Mouse (Mus musculus): ENCODE measurements around the gene Crkl. TPM values are rescaled to one million over a fixed set of nuclear protein-coding genes. Genes with fewer than 3 reads are reported as not detected.

Gene Crkl
- polyA plus RNA-seq, 1 experiment from 2014 or later: 85.5 TPM

GRCm38 (mm10) chr16:17474761-17475160, 23.0 kb downstream of the Crkl start:
- Histone ChIP-seq H3K4me1 (ENCODE audit: control insufficient read depth, insufficient read depth, low read length) (no peaks in the 10 kb centered on the region), H3K27me3 (ENCODE audit: control insufficient read depth, insufficient read depth, low read length) (no peaks in the 10 kb centered on the region), H3K9me3 (ENCODE audit: control insufficient read depth, low read length) (no peaks in the 10 kb centered on the region), H3K36me3 (ENCODE audit: control insufficient read depth, insufficient read depth, low read length) (0 out of 2 replicates have a peak, but pooled peaks cover 2% of the 10 kb centered on the region), H3K4me2 (no peak overlapping the region), H3K27ac (ENCODE audit: low read depth, low read length) (no peak overlapping the region), H3K4me3 (ENCODE audit: low read depth, low read length) (no peak overlapping the region), H3K9ac (ENCODE audit: low read length) (no peak overlapping the region)
- WGBS: 94% methylated on average over 2 of the region's 2 CpGs
- DNase-seq (ENCODE audit: low spot score, missing footprints) (peak; percentile 17), ATAC-seq (ENCODE audit: low FRiP score) (no peak)

- no peaks in the 10 kb centered on the region for H3K4me1 ChIP-seq (ENCODE audit: control insufficient read depth, insufficient read depth, low read length)
- H3K9me3 ChIP-seq (ENCODE audit: control insufficient read depth, low read length): no peaks in the 10 kb centered on the region
- H3K9ac ChIP-seq (ENCODE audit: low read length): no peak overlapping the region
- no peak overlapping the region for H3K27ac ChIP-seq (ENCODE audit: low read depth, low read length)
- ATAC-seq (ENCODE audit: low FRiP score) (no peak), DNase-seq (ENCODE audit: low spot score, missing footprints) (peak; percentile 57)
- no peak overlapping the region for H3K4me2 ChIP-seq
- H3K36me3 ChIP-seq (ENCODE audit: control insufficient read depth, insufficient read depth, low read length): no peaks in the 10 kb centered on the region
- no peak overlapping the region for H3K4me3 ChIP-seq (ENCODE audit: low read depth, low read length)
- 97% methylated on average over 4 of the region's 4 CpGs for whole genome bisulfite sequencing
- H3K27me3 ChIP-seq (ENCODE audit: control insufficient read depth, insufficient read depth, low read length): no peaks in the 10 kb centered on the region
Measured at GRCm38 (mm10) chr16:17475326-17475725, 23.5 kb downstream of the Crkl start.

GRCm38 (mm10) chr16:17478331-17478943, 26.6 kb downstream of the Crkl start:
- H3K4me3 ChIP-seq (ENCODE audit: low read depth, low read length): no peak overlapping the region
- WGBS: 84% methylated on average over 4 of the region's 4 CpGs
- no peak overlapping the region for H3K27ac ChIP-seq (ENCODE audit: low read depth, low read length)
- peaks cover 1% of the 10 kb centered on the region; the same call in 1 of the 2 replicates for H3K36me3 ChIP-seq (ENCODE audit: control insufficient read depth, insufficient read depth, low read length)
- no peaks in the 10 kb centered on the region for H3K27me3 ChIP-seq (ENCODE audit: control insufficient read depth, insufficient read depth, low read length)
- no peaks in the 10 kb centered on the region for H3K9me3 ChIP-seq (ENCODE audit: control insufficient read depth, low read length)
- H3K4me1 ChIP-seq (ENCODE audit: control insufficient read depth, insufficient read depth, low read length): no peaks in the 10 kb centered on the region
- H3K9ac ChIP-seq (ENCODE audit: low read length): no peak overlapping the region
- peak; percentile 23 for DNase-seq (ENCODE audit: low spot score, missing footprints)
- no peak for ATAC-seq (ENCODE audit: low FRiP score)
- no peak overlapping the region for H3K4me2 ChIP-seq

- no peak overlapping the region for H3K27ac ChIP-seq (ENCODE audit: low read depth, low read length)
- H3K27me3 ChIP-seq (ENCODE audit: control insufficient read depth, insufficient read depth, low read length): no peaks in the 10 kb centered on the region
- no peaks in the 10 kb centered on the region for H3K4me1 ChIP-seq (ENCODE audit: control insufficient read depth, insufficient read depth, low read length)
- no peaks in the 10 kb centered on the region for H3K9me3 ChIP-seq (ENCODE audit: control insufficient read depth, low read length)
- DNase-seq (ENCODE audit: low spot score, missing footprints): no peak
- H3K36me3 ChIP-seq (ENCODE audit: control insufficient read depth, insufficient read depth, low read length): peaks cover 14% of the 10 kb centered on the region; the same call in 1 of the 2 replicates
- WGBS: 89% methylated on average over 2 of the region's 2 CpGs
- no peak for ATAC-seq (ENCODE audit: low FRiP score)
- H3K9ac ChIP-seq (ENCODE audit: low read length): no peak overlapping the region
- no peak overlapping the region for H3K4me3 ChIP-seq (ENCODE audit: low read depth, low read length)
- no peak overlapping the region for H3K4me2 ChIP-seq
Measured at GRCm38 (mm10) chr16:17481465-17481864, 29.7 kb downstream of the Crkl start.

- DNase-seq (ENCODE audit: low spot score, missing footprints) (no peak), ATAC-seq (ENCODE audit: low FRiP score) (no peak)
- Histone ChIP-seq H3K4me2 (no peak overlapping the region), H3K27ac (ENCODE audit: low read depth, low read length) (no peak overlapping the region), H3K9me3 (ENCODE audit: control insufficient read depth, low read length) (no peaks in the 10 kb centered on the region), H3K4me3 (ENCODE audit: low read depth, low read length) (no peak overlapping the region), H3K27me3 (ENCODE audit: control insufficient read depth, insufficient read depth, low read length) (peaks cover 11% of the 10 kb centered on the region; the same call in 1 of the 2 replicates), H3K9ac (ENCODE audit: low read length) (no peak overlapping the region), H3K36me3 (ENCODE audit: control insufficient read depth, insufficient read depth, low read length) (peaks cover 14% of the 10 kb centered on the region; the same call in 1 of the 2 replicates), H3K4me1 (ENCODE audit: control insufficient read depth, insufficient read depth, low read length) (peaks cover 11% of the 10 kb centered on the region)
- WGBS: 79% methylated on average over 3 of the region's 3 CpGs
Measured at GRCm38 (mm10) chr16:17486505-17486904, 34.7 kb downstream of the Crkl start.

- DNase-seq (ENCODE audit: low spot score, missing footprints): peak; percentile 85
- H3K9me3 ChIP-seq (ENCODE audit: control insufficient read depth, low read length): no peaks in the 10 kb centered on the region
- H3K4me3 ChIP-seq (ENCODE audit: low read depth, low read length): peak overlapping the region; percentile 38
- H3K27me3 ChIP-seq (ENCODE audit: control insufficient read depth, insufficient read depth, low read length): peaks cover 11% of the 10 kb centered on the region; the same call in 1 of the 2 replicates
- H3K27ac ChIP-seq (ENCODE audit: low read depth, low read length): no peak overlapping the region
- H3K36me3 ChIP-seq (ENCODE audit: control insufficient read depth, insufficient read depth, low read length): peaks cover 9% of the 10 kb centered on the region; the same call in 1 of the 2 replicates
- peaks cover 11% of the 10 kb centered on the region for H3K4me1 ChIP-seq (ENCODE audit: control insufficient read depth, insufficient read depth, low read length)
- ATAC-seq (ENCODE audit: low FRiP score): peak; percentile 45; the same call in 1 of the 2 replicates
- 50% methylated on average over 14 of the region's 14 CpGs for WGBS
- peak overlapping the region; percentile 83 for H3K4me2 ChIP-seq
- H3K9ac ChIP-seq (ENCODE audit: low read length): peak overlapping the region; percentile 53
Measured at GRCm38 (mm10) chr16:17488478-17489468, 37.0 kb downstream of the Crkl start.

- Histone ChIP-seq H3K27ac (ENCODE audit: low read depth, low read length) (no peak within 1 kb of the TSS), H3K4me1 (ENCODE audit: control insufficient read depth, insufficient read depth, low read length) (peaks cover 11% of the 10 kb centered on the region), H3K36me3 (ENCODE audit: control insufficient read depth, insufficient read depth, low read length) (peaks cover 2% of the 10 kb centered on the region; the same call in 1 of the 2 replicates), H3K4me3 (ENCODE audit: low read depth, low read length) (peak within 1 kb of the TSS; percentile 38), H3K9ac (ENCODE audit: low read length) (peak within 1 kb of the TSS; percentile 53), H3K27me3 (ENCODE audit: control insufficient read depth, insufficient read depth, low read length) (peaks cover 11% of the 10 kb centered on the region; the same call in 1 of the 2 replicates), H3K9me3 (ENCODE audit: control insufficient read depth, low read length) (no peaks in the 10 kb centered on the region), H3K4me2 (peak within 1 kb of the TSS; percentile 83)
- peak; percentile 79 for ATAC-seq (ENCODE audit: low FRiP score)
- DNase-seq (ENCODE audit: low spot score, missing footprints): peak; percentile 87
- 1% methylated on average over 41 of the region's 47 CpGs for WGBS
Measured at GRCm38 (mm10) chr16:17489469-17490111, 37.8 kb downstream of the Crkl start, which contains the start of gene Aifm3. Gene Aifm3, plus strand, starts transcription at chr16:17489611.

GRCm38 (mm10) chr16:17491154-17491553, 39.4 kb downstream of the Crkl start:
- DNase-seq (ENCODE audit: low spot score, missing footprints) (no peak), ATAC-seq (ENCODE audit: low FRiP score) (no peak)
- no peak overlapping the region for H3K27ac ChIP-seq (ENCODE audit: low read depth, low read length)
- H3K9ac ChIP-seq (ENCODE audit: low read length): no peak overlapping the region
- WGBS: 92% methylated on average over 5 of the region's 5 CpGs
- no peak overlapping the region for H3K4me3 ChIP-seq (ENCODE audit: low read depth, low read length)
- no peaks in the 10 kb centered on the region; the same call in 1 of the 2 replicates for H3K36me3 ChIP-seq (ENCODE audit: control insufficient read depth, insufficient read depth, low read length)
- peaks cover 11% of the 10 kb centered on the region; the same call in 1 of the 2 replicates for H3K27me3 ChIP-seq (ENCODE audit: control insufficient read depth, insufficient read depth, low read length)
- H3K4me2 ChIP-seq: no peak overlapping the region
- H3K4me1 ChIP-seq (ENCODE audit: control insufficient read depth, insufficient read depth, low read length): peaks cover 11% of the 10 kb centered on the region
- no peaks in the 10 kb centered on the region for H3K9me3 ChIP-seq (ENCODE audit: control insufficient read depth, low read length)

Measured in midbrain, embryonic 11.5 days (tissue).